Mouse (Mus musculus): ENCODE results near the gene Rtraf.

DNA sequence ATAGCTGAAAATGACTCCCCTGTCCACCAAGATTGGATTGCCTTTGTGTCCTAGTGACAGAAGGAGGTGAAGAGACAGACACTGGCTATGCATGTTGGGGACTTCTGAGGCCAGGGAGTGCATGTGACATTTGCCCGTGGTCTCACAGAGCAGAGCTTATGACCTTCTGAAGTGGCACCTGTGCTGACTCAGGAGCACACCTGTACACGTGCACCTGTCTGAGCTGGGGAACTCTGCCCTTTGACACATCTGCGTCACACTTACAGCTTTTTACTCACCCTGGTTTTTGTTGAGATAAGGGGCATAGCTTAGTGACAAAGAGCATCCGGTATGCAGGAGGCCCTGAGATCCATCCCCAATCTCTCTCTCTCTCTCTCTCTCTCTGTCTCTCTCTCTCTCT is 48.1 kb downstream of the Rtraf start:
- TF ChIP-seq TCF12 (IDR thresholded peaks at IDR 0.05; ENCODE audit: low read depth, low read length) (no peak), RCOR1 (conservative IDR thresholded peaks at IDR 0.05; ENCODE audit: low read depth, low read length) (no peak), EP300 (IDR thresholded peaks at IDR 0.05; ENCODE audit: low read length) (no peak), CTCF (conservative IDR thresholded peaks at IDR 0.05 in 1 of 2, IDR thresholded peaks at IDR 0.05 in 1 of 2; ENCODE audit: low read depth in 2 of 2, low read length in 2 of 2) (no peak), POLR2AphosphoS2 (IDR thresholded peaks at IDR 0.05; ENCODE audit: low read depth, low read length) (no peak), ETS1 (conservative IDR thresholded peaks at IDR 0.05; ENCODE audit: low read depth, low read length) (no peak), E2F4 (IDR thresholded peaks at IDR 0.05; ENCODE audit: insufficient replicate concordance, low read depth, low read length) (no peak), MAFK (IDR thresholded peaks at IDR 0.05; ENCODE audit: insufficient replicate concordance, low read length) (no peak), PAX5 (IDR thresholded peaks at IDR 0.05; ENCODE audit: low read length) (no peak), ELF1 (IDR thresholded peaks at IDR 0.05; ENCODE audit: low read depth, low read length) (no peak), USF1 (IDR thresholded peaks at IDR 0.05; ENCODE audit: low read depth, low read length) (no peak), UBTF (IDR thresholded peaks at IDR 0.05; ENCODE audit: low read depth, low read length) (no peak), CHD1 (IDR thresholded peaks at IDR 0.05; ENCODE audit: low read depth, low read length) (no peak), JUN (IDR thresholded peaks at IDR 0.05; ENCODE audit: insufficient read depth, low read depth, low read length) (no peak)

Measured in CH12.LX (cell line).